Mouse (Mus musculus): ENCODE measurements around the gene Gm12166. TPM values are rescaled to one million over a fixed set of nuclear protein-coding genes. Genes with fewer than 3 reads are reported as not detected.
"Not testable (repeated sequence)": the region's sequence is repeated elsewhere in the genome, so short reads cannot be mapped to it uniquely, and the experiment has no call there.

Gene Gm12166
- 4.6 and 4.9 TPM in 2 replicates for polyA plus RNA-seq (2014; fragmentation: Nextera tagmentation; extraction: Ambion mirVana)

DNA sequence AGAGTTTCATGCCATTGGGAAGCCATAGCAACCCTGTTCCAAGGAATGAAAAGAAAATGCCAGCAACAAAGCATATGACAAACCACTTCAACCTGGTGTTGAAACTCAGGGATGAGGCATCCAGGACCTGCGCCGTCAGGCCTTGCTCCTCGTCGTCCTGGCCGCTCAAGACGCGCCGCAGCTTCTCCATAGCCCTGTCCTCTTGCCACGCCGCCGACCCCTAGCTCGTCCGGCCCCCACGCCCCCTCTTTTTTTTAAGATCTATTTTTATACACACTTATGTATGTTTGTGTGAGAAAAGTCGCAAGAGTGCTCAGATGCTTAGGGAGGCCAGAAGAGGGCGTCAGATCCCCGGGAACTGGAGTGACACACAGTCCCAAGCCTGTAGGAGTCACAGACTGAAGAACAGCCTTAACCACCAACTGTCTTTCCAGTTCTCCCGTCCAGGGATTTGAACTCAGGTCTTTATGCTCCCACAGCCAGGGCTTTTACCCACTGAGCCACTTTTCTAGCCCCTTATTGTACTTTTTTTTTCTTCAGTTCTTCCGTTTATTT is at the start of gene Gm12166:
TSS of gene Gm12166 (minus strand) at position 217 of the 555 bp plus-strand sequence.
- not testable (repeated sequence) for ATAC-seq (ENCODE audit: insufficient number of reproducible peaks, insufficient read depth, low FRiP score, low read depth); H3K9ac ChIP-seq (ENCODE audit: low read length); H3K27ac ChIP-seq (replicated peaks in 1 of 2; ENCODE audit: control insufficient read depth in 1 of 2, insufficient read depth in 1 of 2, low read depth in 2 of 2, low read length in 2 of 2); H3K9me3 ChIP-seq (ENCODE audit: control insufficient read depth, low read length); H3K36me3 ChIP-seq (ENCODE audit: control insufficient read depth, insufficient read depth, low read length); H3K27me3 ChIP-seq (ENCODE audit: control insufficient read depth, insufficient read depth, low read length)
- Histone ChIP-seq H3K4me2 (ENCODE audit: low read length) (peak within 1 kb of the TSS; percentile 58), H3K4me1 (ENCODE audit: control insufficient read depth in 2 of 2, insufficient read depth in 2 of 2, low read length in 2 of 2) (peaks cover 3 to 17% of the 10 kb centered on the region in 2 experiments; a peak in 3 of 4 replicates), H3K4me3 (ENCODE audit: control insufficient read depth in 1 of 2, insufficient read depth in 1 of 2, low read depth in 1 of 2, low read length in 2 of 2) (peak within 1 kb of the TSS; percentile 27; a peak in 3 of 4 replicates)
- 19% methylated on average over 19 of the region's 19 CpGs for WGBS

DNA sequence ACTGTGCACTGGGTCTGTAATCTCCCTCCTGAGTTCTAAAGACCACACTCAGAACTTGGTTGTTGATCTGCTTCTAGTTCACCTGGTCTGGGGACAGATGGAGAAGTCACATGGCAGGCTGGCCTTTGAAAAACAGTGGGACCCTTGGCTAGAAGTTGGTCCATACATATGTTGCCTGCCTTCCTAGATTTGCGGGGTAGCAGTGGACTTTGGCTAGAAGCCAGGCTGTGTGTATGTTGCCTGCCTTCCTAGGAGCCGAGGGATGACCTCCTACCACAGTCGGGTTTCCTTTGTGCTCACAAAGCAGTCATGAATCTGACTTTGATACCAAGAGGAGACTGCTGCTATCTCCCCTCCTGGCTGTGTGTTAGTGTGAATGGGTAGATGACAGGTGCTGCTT is 44.9 kb upstream of the Gm12166 start:
- Histone ChIP-seq H3K27ac (replicated peaks in 1 of 2; ENCODE audit: control insufficient read depth in 1 of 2, insufficient read depth in 1 of 2, low read depth in 2 of 2, low read length in 2 of 2) (peak overlapping the region in 1 of 2 experiments; percentile 39; a peak in 2 of 4 replicates), H3K4me3 (ENCODE audit: control insufficient read depth in 1 of 2, insufficient read depth in 1 of 2, low read depth in 1 of 2, low read length in 2 of 2) (no peak overlapping the region), H3K4me2 (ENCODE audit: low read length) (no peak overlapping the region), H3K9me3 (ENCODE audit: control insufficient read depth, low read length) (no peaks in the 10 kb centered on the region), H3K4me1 (ENCODE audit: control insufficient read depth in 2 of 2, insufficient read depth in 2 of 2, low read length in 2 of 2) (peaks cover 18 to 24% of the 10 kb centered on the region in 2 experiments), H3K9ac (ENCODE audit: low read length) (no peak overlapping the region), H3K36me3 (ENCODE audit: control insufficient read depth, insufficient read depth, low read length) (peaks cover 81% of the 10 kb centered on the region), H3K27me3 (ENCODE audit: control insufficient read depth, insufficient read depth, low read length) (no peaks in the 10 kb centered on the region)
- no peak for ATAC-seq (ENCODE audit: insufficient number of reproducible peaks, insufficient read depth, low FRiP score, low read depth)
- WGBS = 44% methylated on average over 3 of the region's 3 CpGs

DNA sequence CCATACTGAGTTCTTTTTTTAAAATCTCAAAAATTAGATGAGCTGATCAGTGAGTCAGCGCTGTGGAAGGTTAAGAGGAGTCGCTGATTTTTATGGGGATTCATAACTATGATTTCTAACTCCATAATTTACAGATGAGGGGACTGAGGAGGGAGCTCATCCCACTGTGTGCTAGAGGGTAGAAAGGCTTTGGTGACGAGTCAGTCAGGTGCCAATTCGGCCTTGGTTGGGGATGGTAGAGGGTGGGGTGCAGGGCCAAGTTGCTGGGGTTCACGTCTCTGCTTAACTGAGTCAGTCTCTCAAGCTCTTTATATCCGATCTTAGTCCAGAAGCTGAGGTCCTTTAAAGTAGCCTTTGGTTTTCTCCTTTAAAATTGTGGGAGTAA is 44.1 kb upstream of the Gm12166 start:
- Histone ChIP-seq H3K4me1 (ENCODE audit: control insufficient read depth in 2 of 2, insufficient read depth in 2 of 2, low read length in 2 of 2) (peaks cover 19 to 32% of the 10 kb centered on the region in 2 experiments), H3K4me2 (ENCODE audit: low read length) (no peak overlapping the region), H3K9me3 (ENCODE audit: control insufficient read depth, low read length) (no peaks in the 10 kb centered on the region), H3K9ac (ENCODE audit: low read length) (no peak overlapping the region; the same call in 1 of the 2 replicates), H3K36me3 (ENCODE audit: control insufficient read depth, insufficient read depth, low read length) (peaks cover 75% of the 10 kb centered on the region), H3K4me3 (ENCODE audit: control insufficient read depth in 1 of 2, insufficient read depth in 1 of 2, low read depth in 1 of 2, low read length in 2 of 2) (no peak overlapping the region), H3K27me3 (ENCODE audit: control insufficient read depth, insufficient read depth, low read length) (no peaks in the 10 kb centered on the region), H3K27ac (replicated peaks in 1 of 2; ENCODE audit: control insufficient read depth in 1 of 2, insufficient read depth in 1 of 2, low read depth in 2 of 2, low read length in 2 of 2) (peak overlapping the region in 1 of 2 experiments; percentile 69; a peak in 1 of 4 replicates)
- 88% methylated on average over 6 of the region's 6 CpGs for WGBS
- ATAC-seq (ENCODE audit: insufficient number of reproducible peaks, insufficient read depth, low FRiP score, low read depth) = no peak

GRCm38 (mm10) chr11:46095477-46096264 is 43.5 kb upstream of the Gm12166 start:
- H3K9me3 ChIP-seq (ENCODE audit: control insufficient read depth, low read length) = no peaks in the 10 kb centered on the region
- H3K4me3 ChIP-seq (ENCODE audit: control insufficient read depth in 1 of 2, insufficient read depth in 1 of 2, low read depth in 1 of 2, low read length in 2 of 2) = no peak overlapping the region
- H3K4me1 ChIP-seq (ENCODE audit: control insufficient read depth in 2 of 2, insufficient read depth in 2 of 2, low read length in 2 of 2) = peaks cover 24 to 38% of the 10 kb centered on the region in 2 experiments
- H3K27me3 ChIP-seq (ENCODE audit: control insufficient read depth, insufficient read depth, low read length) = no peaks in the 10 kb centered on the region
- peak; percentile 36; the same call in 1 of the 2 replicates for ATAC-seq (ENCODE audit: insufficient number of reproducible peaks, insufficient read depth, low FRiP score, low read depth)
- H3K4me2 ChIP-seq (ENCODE audit: low read length) = no peak overlapping the region
- H3K9ac ChIP-seq (ENCODE audit: low read length) = peak overlapping the region; percentile 12; the same call in 1 of the 2 replicates
- peak overlapping the region; percentile 68 to 69 for H3K27ac ChIP-seq (replicated peaks in 1 of 2; ENCODE audit: control insufficient read depth in 1 of 2, insufficient read depth in 1 of 2, low read depth in 2 of 2, low read length in 2 of 2)
- H3K36me3 ChIP-seq (ENCODE audit: control insufficient read depth, insufficient read depth, low read length) = peaks cover 69% of the 10 kb centered on the region
- 54% methylated on average over 9 of the region's 9 CpGs for WGBS

DNA sequence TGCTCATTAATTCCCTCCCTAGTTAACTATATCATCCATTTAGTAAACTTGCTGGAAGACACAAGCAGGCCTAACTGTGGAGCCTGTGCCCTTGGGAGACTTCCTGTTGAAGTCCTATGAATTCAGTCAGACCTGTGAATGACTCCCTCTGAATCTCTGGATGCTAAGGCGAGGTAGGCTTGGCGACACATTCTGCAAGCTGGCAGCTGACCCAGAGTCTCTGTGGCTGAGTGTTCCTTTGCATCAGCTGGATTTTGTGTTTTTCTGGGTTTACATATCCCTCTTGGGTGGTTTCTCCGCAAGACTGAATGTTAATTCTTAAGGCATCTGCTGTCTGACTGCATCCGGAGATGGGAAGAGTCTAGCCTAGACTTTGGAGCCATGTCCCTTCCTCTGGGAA is 40.0 kb upstream of the Gm12166 start:
- H3K4me3 ChIP-seq (ENCODE audit: control insufficient read depth in 1 of 2, insufficient read depth in 1 of 2, low read depth in 1 of 2, low read length in 2 of 2) = no peak overlapping the region
- no peak overlapping the region for H3K9ac ChIP-seq (ENCODE audit: low read length)
- H3K36me3 ChIP-seq (ENCODE audit: control insufficient read depth, insufficient read depth, low read length) = peaks cover 36% of the 10 kb centered on the region
- ATAC-seq (ENCODE audit: insufficient number of reproducible peaks, insufficient read depth, low FRiP score, low read depth) = no peak
- WGBS = 75% methylated on average over 4 of the region's 4 CpGs
- H3K27ac ChIP-seq (replicated peaks in 1 of 2; ENCODE audit: control insufficient read depth in 1 of 2, insufficient read depth in 1 of 2, low read depth in 2 of 2, low read length in 2 of 2) = peak overlapping the region; percentile 7 to 9; a peak in 1 of 4 replicates
- H3K9me3 ChIP-seq (ENCODE audit: control insufficient read depth, low read length) = no peaks in the 10 kb centered on the region
- peaks cover 40 to 70% of the 10 kb centered on the region in 2 experiments for H3K4me1 ChIP-seq (ENCODE audit: control insufficient read depth in 2 of 2, insufficient read depth in 2 of 2, low read length in 2 of 2)
- H3K4me2 ChIP-seq (ENCODE audit: low read length) = no peak overlapping the region
- no peaks in the 10 kb centered on the region for H3K27me3 ChIP-seq (ENCODE audit: control insufficient read depth, insufficient read depth, low read length)

DNA sequence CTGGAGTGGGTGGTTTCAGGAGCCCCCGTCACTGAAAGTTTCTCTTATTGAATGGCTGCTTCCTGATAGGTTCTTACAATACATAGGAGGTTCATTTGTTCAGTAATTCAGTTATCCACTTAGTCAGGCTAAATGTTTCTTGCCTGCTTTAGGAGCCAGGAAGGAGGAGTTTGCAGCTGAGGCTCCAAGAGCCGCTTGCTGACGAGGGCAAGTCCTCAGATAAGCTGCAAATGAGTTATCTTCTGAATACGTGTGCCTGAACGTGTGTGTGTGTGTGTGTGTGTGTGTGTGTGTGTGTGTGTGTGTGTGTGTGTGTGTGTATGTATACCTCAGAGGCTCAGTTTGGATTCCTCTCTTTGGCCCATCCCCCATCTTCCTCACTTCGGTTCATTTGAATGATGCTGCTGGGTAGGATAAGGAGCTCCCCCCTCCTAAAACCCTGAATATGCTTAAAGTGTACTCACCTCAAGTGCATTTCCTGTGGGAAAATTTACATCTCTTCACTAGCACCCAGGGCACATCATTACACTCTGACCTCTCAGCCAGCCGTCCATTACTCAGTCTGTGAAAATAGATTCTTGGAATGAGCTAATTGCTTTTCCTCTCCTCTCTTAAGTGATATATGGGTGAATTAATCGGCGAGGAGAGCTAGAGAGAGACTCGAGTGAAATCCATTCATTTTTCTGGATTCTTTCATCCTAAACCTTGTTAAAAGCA is 39.0 kb upstream of the Gm12166 start:
- Histone ChIP-seq H3K4me1 (ENCODE audit: control insufficient read depth in 2 of 2, insufficient read depth in 2 of 2, low read length in 2 of 2) (peaks cover 37 to 71% of the 10 kb centered on the region in 2 experiments), H3K4me2 (ENCODE audit: low read length) (no peak overlapping the region), H3K27ac (replicated peaks in 1 of 2; ENCODE audit: control insufficient read depth in 1 of 2, insufficient read depth in 1 of 2, low read depth in 2 of 2, low read length in 2 of 2) (peak overlapping the region; percentile 49 to 59; a peak in 3 of 4 replicates), H3K4me3 (ENCODE audit: control insufficient read depth in 1 of 2, insufficient read depth in 1 of 2, low read depth in 1 of 2, low read length in 2 of 2) (no peak overlapping the region), H3K36me3 (ENCODE audit: control insufficient read depth, insufficient read depth, low read length) (peaks cover 27% of the 10 kb centered on the region), H3K9me3 (ENCODE audit: control insufficient read depth, low read length) (no peaks in the 10 kb centered on the region), H3K27me3 (ENCODE audit: control insufficient read depth, insufficient read depth, low read length) (no peaks in the 10 kb centered on the region), H3K9ac (ENCODE audit: low read length) (peak overlapping the region; percentile 35; the same call in 1 of the 2 replicates)
- 28% methylated on average over 10 of the region's 10 CpGs for WGBS
- ATAC-seq (ENCODE audit: insufficient number of reproducible peaks, insufficient read depth, low FRiP score, low read depth) = no peak

DNA sequence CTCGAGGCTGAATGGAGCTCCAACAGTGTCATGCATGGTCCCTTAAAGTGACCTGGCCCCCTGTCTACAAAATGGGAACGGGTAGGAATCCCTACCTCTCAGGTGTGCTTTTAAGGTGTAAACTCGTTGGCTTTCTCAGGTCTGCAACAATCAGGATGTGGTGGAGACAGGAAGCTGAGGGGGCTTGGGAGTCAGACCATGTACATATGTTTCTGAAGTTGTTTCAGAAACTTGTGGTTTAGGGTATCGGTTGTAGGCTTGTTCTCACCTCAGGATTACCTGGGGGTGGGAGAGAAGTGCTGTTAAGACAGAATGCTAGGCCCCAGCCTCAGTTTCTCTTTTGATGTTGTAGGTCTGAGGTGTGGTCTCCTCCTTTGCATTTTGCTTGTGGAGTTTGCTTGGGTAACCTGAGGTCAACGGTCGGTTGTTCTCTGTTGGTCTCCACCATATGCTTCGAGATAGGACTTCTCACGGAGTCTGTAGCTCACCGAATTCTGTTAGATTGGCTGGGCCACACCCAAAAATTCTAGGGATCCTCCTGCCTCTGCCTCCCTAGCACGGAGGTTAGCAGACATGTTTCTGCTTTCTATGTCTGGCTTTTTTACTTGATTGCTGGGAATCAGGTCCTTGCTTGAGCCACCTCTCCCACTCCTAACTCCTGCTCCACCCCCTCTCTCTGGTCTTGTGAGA is 38.1 kb upstream of the Gm12166 start:
- 84% methylated on average over 10 of the region's 10 CpGs for WGBS
- Histone ChIP-seq H3K36me3 (ENCODE audit: control insufficient read depth, insufficient read depth, low read length) (peaks cover 20% of the 10 kb centered on the region), H3K4me1 (ENCODE audit: control insufficient read depth in 2 of 2, insufficient read depth in 2 of 2, low read length in 2 of 2) (peaks cover 37 to 71% of the 10 kb centered on the region in 2 experiments), H3K4me3 (ENCODE audit: control insufficient read depth in 1 of 2, insufficient read depth in 1 of 2, low read depth in 1 of 2, low read length in 2 of 2) (no peak overlapping the region), H3K4me2 (ENCODE audit: low read length) (no peak overlapping the region), H3K27ac (replicated peaks in 1 of 2; ENCODE audit: control insufficient read depth in 1 of 2, insufficient read depth in 1 of 2, low read depth in 2 of 2, low read length in 2 of 2) (peak overlapping the region; percentile 49 to 59; a peak in 3 of 4 replicates), H3K9ac (ENCODE audit: low read length) (peak overlapping the region; percentile 35; the same call in 1 of the 2 replicates), H3K9me3 (ENCODE audit: control insufficient read depth, low read length) (no peaks in the 10 kb centered on the region), H3K27me3 (ENCODE audit: control insufficient read depth, insufficient read depth, low read length) (no peaks in the 10 kb centered on the region)
- no peak for ATAC-seq (ENCODE audit: insufficient number of reproducible peaks, insufficient read depth, low FRiP score, low read depth)

All from heart, embryonic 14.5 days (tissue).